In the genomic region with DNA sequence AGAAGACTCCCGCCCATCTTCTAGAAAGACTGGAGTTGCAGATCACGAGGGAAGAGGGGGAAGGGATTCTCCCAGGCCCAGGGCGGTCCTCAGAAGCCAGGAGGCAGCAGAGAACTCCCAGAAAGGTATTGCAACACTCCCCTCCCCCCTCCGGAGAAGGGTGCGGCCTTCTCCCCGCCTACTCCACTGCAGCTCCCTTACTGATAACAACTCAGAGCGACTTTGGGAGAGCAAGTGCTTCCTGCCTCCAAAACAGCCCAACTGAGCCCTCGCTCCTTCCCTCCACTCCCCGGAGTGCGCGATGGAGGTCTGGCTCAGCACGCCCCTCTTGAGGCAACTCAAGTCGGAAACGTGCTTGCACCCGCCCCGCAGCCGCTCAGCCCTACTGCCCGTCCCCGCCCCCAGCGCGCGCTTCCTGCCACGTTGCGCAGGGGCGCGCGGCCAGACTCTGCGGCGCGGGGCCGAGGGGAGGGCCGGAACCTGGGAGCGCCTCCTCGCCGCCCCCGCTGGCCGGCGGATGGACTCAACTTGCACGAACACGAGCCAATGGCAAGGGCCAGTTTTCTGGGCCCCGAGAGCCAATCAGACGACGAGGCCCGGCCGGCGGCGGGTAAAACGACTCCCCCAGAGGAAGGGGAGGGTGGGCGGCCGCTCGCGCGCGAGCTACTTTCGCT, we compare ENCODE assay signal across 8 mouse cellular contexts. TPM values are rescaled to one million over a fixed set of nuclear protein-coding genes. Genes with fewer than 3 reads are reported as not detected.
DNase-seq lines count a peak whose midpoint lies in the region; ATAC-seq lines count a peak whose summit lies in the region.

No protein-coding gene starts in this region.

- peak; percentile 85 for ATAC-seq in hindbrain, embryonic 14.5 days (ENCODE audit: low FRiP score)

- H3K36me3 ChIP-seq in hindbrain, embryonic 14.5 days (replicated peaks; ENCODE audit: control insufficient read depth, insufficient read depth) = peaks cover 5% of the 10 kb centered on the region; the same call in 1 of the 2 replicates

- H3K27me3 ChIP-seq in hindbrain, embryonic 14.5 days (ENCODE audit: control insufficient read depth, insufficient read depth, low read length) = no peaks in the 10 kb centered on the region

- peak overlapping the region; percentile 66 for H3K4me2 ChIP-seq in hindbrain, embryonic 14.5 days (replicated peaks)

- under 1% methylated on average over 53 of the region's 55 CpGs for WGBS in hindbrain, embryonic 14.5 days

- DNase-seq in R1 (ENCODE audit: low read depth, low spot score) = peak; percentile 99
- DNase-seq in cerebellum, postnatal 14 days = peak; percentile 96
- DNase-seq in frontal cortex, postnatal 25 days (ENCODE audit: low spot score in 2 of 2) = peak; percentile 73 to 82
- DNase-seq in hindbrain, embryonic 14.5 days (ENCODE audit: low spot score) = peak; percentile 95
- peak; percentile 88 to 89 for DNase-seq in layer of hippocampus, postnatal 36 days
- peak; percentile 96 for DNase-seq in lung, postnatal 36 days
- DNase-seq in right cerebral cortex, adult 18-20 months = peak; percentile 94
- peak; percentile 84 for DNase-seq in urinary bladder, postnatal 10 days (ENCODE audit: low spot score)

- peak overlapping the region; percentile 75 for H3K4me3 ChIP-seq in hindbrain, embryonic 14.5 days (replicated peaks; ENCODE audit: low read length)

- H3K9ac ChIP-seq in hindbrain, embryonic 14.5 days = peak overlapping the region; percentile 57

- H3K4me1 ChIP-seq in hindbrain, embryonic 14.5 days (replicated peaks; ENCODE audit: control insufficient read depth, insufficient read depth, low read length) = peaks cover 40% of the 10 kb centered on the region

- H3K9me3 ChIP-seq in hindbrain, embryonic 14.5 days (ENCODE audit: control insufficient read depth, low read length) = no peaks in the 10 kb centered on the region

- peak overlapping the region; percentile 99 for H3K27ac ChIP-seq in hindbrain, embryonic 14.5 days

RNA-seq across cellular contexts. Expression of gene Setd5, which starts 1.0 kb away (rescaled TPM):
- polyA plus RNA-seq in hindbrain, embryonic 14.5 days (2014; fragmentation: Nextera tagmentation; extraction: Ambion mirVana) = 53.3 and 58.7 TPM in 2 replicates
- 100 to 1,000 TPM; 103 to 117 TPM for total RNA-seq in layer of hippocampus, postnatal 36 days (2021)

RNA-seq across cellular contexts. Expression of gene Thumpd3, which starts 30.1 kb away (rescaled TPM):
- 45.5 and 49.1 TPM in 2 replicates for polyA plus RNA-seq in hindbrain, embryonic 14.5 days (2014; fragmentation: Nextera tagmentation; extraction: Ambion mirVana)
- 10 to 100 TPM; 33.1 to 42.0 TPM for total RNA-seq in layer of hippocampus, postnatal 36 days (2021)

Comparison
In these comparisons a context has a peak if more than half of its experiments do, and no peak if none do; other contexts are left out.
1. Peak in every context shown above with its lines: DNase-seq, ATAC-seq, H3K4me3 ChIP-seq and H3K27ac ChIP-seq.